Comparison of ENCODE assay signal across 10 mouse cellular contexts in the genomic region with DNA sequence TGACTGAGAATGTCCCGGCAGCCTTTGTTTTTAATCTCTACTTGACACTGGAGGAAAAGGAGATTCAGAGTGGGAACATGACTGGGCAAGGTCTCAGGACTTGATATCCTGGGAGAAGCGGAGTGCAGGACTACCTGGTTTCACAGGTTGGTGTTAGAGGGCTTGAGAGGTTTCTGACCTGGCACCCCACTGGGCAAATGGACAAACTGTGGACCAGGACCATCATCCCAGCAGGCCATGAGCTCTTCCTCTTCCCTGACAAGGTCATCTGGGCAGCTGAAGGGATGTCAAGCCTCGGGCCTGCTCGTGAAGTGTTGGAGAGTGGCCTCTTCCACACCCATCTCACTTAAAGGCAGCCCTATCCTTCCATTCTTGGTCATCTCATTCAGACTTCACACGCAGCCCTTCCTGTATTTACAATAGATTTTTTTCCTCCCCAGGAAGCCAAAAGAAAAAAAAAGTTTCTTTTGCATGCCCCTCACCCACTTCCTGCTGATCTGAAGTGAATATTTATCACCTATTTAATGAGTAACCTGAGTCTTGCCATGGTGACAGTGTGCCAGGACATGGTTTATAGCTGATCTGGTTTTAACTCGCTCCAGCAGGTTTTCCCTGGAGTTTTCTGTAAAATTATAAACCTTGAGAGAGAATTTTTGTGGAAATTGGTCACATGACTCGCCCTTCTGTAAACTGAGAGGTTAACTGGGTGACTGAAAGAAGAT.
DNase-seq lines count a peak whose midpoint lies in the region; ATAC-seq and TF ChIP-seq lines count a peak whose summit lies in the region.
"Had no signal": no experiment of that assay in that cellular context is flagged by ENCODE, and none has a peak within 500 bp of the region (broad histone marks: within the 10 kb centered on the region; RNA-seq: fewer than 3 reads in every experiment).

No protein-coding gene starts in this region.

- H3K9me3 ChIP-seq in heart, embryonic 15.5 days (replicated peaks): no peaks in the 10 kb centered on the region
- H3K9me3 ChIP-seq in intestine, embryonic 16.5 days (ENCODE audit: control insufficient read depth, low read length): no peaks in the 10 kb centered on the region
- no peaks in the 10 kb centered on the region for H3K9me3 ChIP-seq in limb, embryonic 12.5 days

- H3K27me3 ChIP-seq in heart, embryonic 15.5 days: no peaks in the 10 kb centered on the region
- H3K27me3 ChIP-seq in intestine, embryonic 16.5 days (replicated peaks; ENCODE audit: control insufficient read depth, insufficient read depth, low read length): no peaks in the 10 kb centered on the region
- no peaks in the 10 kb centered on the region for H3K27me3 ChIP-seq in limb, embryonic 12.5 days

- no peak overlapping the region for H3K4me3 ChIP-seq in heart, embryonic 15.5 days
- H3K4me3 ChIP-seq in intestine, embryonic 16.5 days (ENCODE audit: low read length): no peak overlapping the region
- H3K4me3 ChIP-seq in limb, embryonic 12.5 days (replicated peaks): no peak overlapping the region
- H3K4me3 ChIP-seq in gastrocnemius, adult 2 months: no peak overlapping the region

- no peak for DNase-seq in heart, postnatal 25 days (ENCODE audit: low spot score)
- DNase-seq in CD4-positive, CD25-positive, alpha-beta regulatory T cell, adult 2 months (ENCODE audit: low read depth, low spot score): peak; percentile 47
- DNase-seq in cerebellum, adult 9-10 months: no peak
- no peak for DNase-seq in adrenal gland, adult 18-20 months (ENCODE audit: low spot score in 2 of 2)
- DNase-seq in gastrocnemius, adult 2 months: no peak
- DNase-seq: adrenal gland, adult 8-10 months; cerebellum, adult 9-11 months had no signal

- peaks cover 44% of the 10 kb centered on the region for H3K4me1 ChIP-seq in heart, embryonic 15.5 days (replicated peaks)
- H3K4me1 ChIP-seq in intestine, embryonic 16.5 days (ENCODE audit: control insufficient read depth, insufficient read depth, low read length): peaks cover 45% of the 10 kb centered on the region
- peaks cover 71% of the 10 kb centered on the region for H3K4me1 ChIP-seq in limb, embryonic 12.5 days (replicated peaks)

- 52% methylated on average over 7 of the region's 7 CpGs for WGBS in heart, embryonic 15.5 days
- 34% methylated on average over 7 of the region's 7 CpGs for WGBS in intestine, embryonic 16.5 days
- 28% methylated on average over 7 of the region's 7 CpGs for WGBS in limb, embryonic 12.5 days

- intact Hi-C loops in heart, postnatal 25 days (cut with DNase I): no loop called here
- intact Hi-C loops in gastrocnemius, adult 2 months (cut with DNase I): no loop called here

- no peak overlapping the region for H3K9ac ChIP-seq in heart, embryonic 15.5 days
- peak overlapping the region; percentile 50; the same call in 1 of the 2 replicates for H3K9ac ChIP-seq in intestine, embryonic 16.5 days (ENCODE audit: low read depth, low read length)
- no peak overlapping the region for H3K9ac ChIP-seq in limb, embryonic 12.5 days (replicated peaks)

- peak overlapping the region; percentile 32; the same call in 1 of the 2 replicates for H3K27ac ChIP-seq in heart, embryonic 15.5 days
- peak overlapping the region; percentile 96 for H3K27ac ChIP-seq in intestine, embryonic 16.5 days (ENCODE audit: low read length)
- peak overlapping the region; percentile 78 for H3K27ac ChIP-seq in limb, embryonic 12.5 days
- H3K27ac ChIP-seq in gastrocnemius, adult 2 months: no peak overlapping the region

- H3K36me3 ChIP-seq in heart, embryonic 15.5 days: no peaks in the 10 kb centered on the region
- H3K36me3 ChIP-seq in intestine, embryonic 16.5 days (ENCODE audit: control insufficient read depth, insufficient read depth, low read length): no peaks in the 10 kb centered on the region
- H3K36me3 ChIP-seq in limb, embryonic 12.5 days: 0 out of 2 replicates have a peak, but pooled peaks cover 7% of the 10 kb centered on the region

- H3K4me2 ChIP-seq in heart, embryonic 15.5 days: no peak overlapping the region
- peak overlapping the region; percentile 38 for H3K4me2 ChIP-seq in intestine, embryonic 16.5 days (ENCODE audit: low read depth, low read length)
- no peak overlapping the region for H3K4me2 ChIP-seq in limb, embryonic 12.5 days

- no peak for ATAC-seq in heart, embryonic 15.5 days (replicated peaks; ENCODE audit: insufficient number of reproducible peaks, insufficient read depth, low FRiP score, low read depth)
- peak; percentile 86 for ATAC-seq in intestine, embryonic 16.5 days
- no peak for ATAC-seq in limb, embryonic 12.5 days (ENCODE audit: insufficient number of reproducible peaks, insufficient read depth, low FRiP score, low TSS enrichment, low read depth)

- no peak for TF ChIP-seq CTCF in gastrocnemius, adult 2 months (IDR thresholded peaks at IDR 0.05)
